Mouse (Mus musculus) cerebellum, postnatal 10 days (tissue): ENCODE results near the gene Gm3486.
"Not testable (repeated sequence)": the region's sequence is repeated elsewhere in the genome, so short reads cannot be mapped to it uniquely, and the experiment has no call there.

Experiments used
- DNase-seq, 2 experiments: peaks; one replicate each; pipeline ENCODE4 v3.0.0; 2021; ENCODE audit warnings: mixed read lengths in 2 of 2

Gm3486 gene

GRCm38 (mm10) chr14:41489385-41489784 lies at the start of gene Gm3486:
TSS of gene Gm3486 (minus strand) at chr14:41489485.
- DNase-seq, result not testable (repeated sequence)

GRCm38 (mm10) chr14:41524695-41525094 lies 35.4 kb upstream of the Gm3486 start:
- not testable (repeated sequence) for DNase-seq

DNA sequence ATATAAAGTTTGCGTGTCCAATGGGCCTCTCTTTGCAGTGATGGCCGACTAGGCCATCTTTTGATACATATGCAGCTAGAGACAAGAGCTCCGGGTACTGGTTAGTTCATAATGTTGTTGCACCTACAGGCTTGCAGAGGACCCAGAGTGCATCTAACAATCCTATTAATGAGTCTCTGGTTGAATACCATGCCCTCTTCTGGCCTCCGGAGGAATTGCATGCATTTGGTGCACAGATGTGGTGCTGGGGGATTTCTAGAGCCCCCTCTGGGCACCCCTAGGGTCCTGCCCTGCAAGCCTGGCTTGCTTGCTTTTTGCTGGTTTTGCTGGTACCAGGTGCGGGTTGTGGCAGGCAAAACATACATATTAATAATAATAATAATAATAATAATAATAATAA lies 31.4 kb upstream of the Gm3486 start:
- not testable (repeated sequence) for DNase-seq

- not testable (repeated sequence) for DNase-seq
Observed at GRCm38 (mm10) chr14:41453418-41453817, 35.9 kb downstream of the Gm3486 start, which contains the start of gene Gm7954. TSS of gene Gm7954 (minus strand) at chr14:41453518.
